Mouse (Mus musculus) layer of hippocampus, postnatal 10 days (tissue): ENCODE results near the gene Pfdn5. TPM values are rescaled to one million over a fixed set of nuclear protein-coding genes. Genes with fewer than 3 reads are reported as not detected.
A peak's percentile ranks its signal among the peaks of the same experiment; 100 is the strongest.
"Not testable (repeated sequence)": the region's sequence is repeated elsewhere in the genome, so short reads cannot be mapped to it uniquely, and the experiment has no call there.

Experiments used
- DNase-seq, 2 experiments: peaks; one replicate each; pipeline ENCODE4 v3.0.0; 2021; ENCODE audit warnings: low spot score in 2 of 2
- total RNA-seq, 2 experiments: library from RNA; stranded (reverse); gene quantifications; 2 replicates each; pipeline ENCODE4 v1.2.3; 2021

Gene Pfdn5
- total RNA-seq, 2 experiments from 2014 or later = 379 to 390 TPM

GRCm38 (mm10) chr15:102331610-102332015 is 5.7 kb downstream of the Pfdn5 start, which contains the start of gene Myg1:
TSS of gene Myg1 (plus strand) at chr15:102331709.
- DNase-seq = peak; percentile 78 to 80

- DNase-seq = no peak
Observed at GRCm38 (mm10) chr15:102335254-102335653, 9.3 kb downstream of the Pfdn5 start.

- not testable (repeated sequence) for DNase-seq
Observed at GRCm38 (mm10) chr15:102335925-102336324, 10.0 kb downstream of the Pfdn5 start.

DNA sequence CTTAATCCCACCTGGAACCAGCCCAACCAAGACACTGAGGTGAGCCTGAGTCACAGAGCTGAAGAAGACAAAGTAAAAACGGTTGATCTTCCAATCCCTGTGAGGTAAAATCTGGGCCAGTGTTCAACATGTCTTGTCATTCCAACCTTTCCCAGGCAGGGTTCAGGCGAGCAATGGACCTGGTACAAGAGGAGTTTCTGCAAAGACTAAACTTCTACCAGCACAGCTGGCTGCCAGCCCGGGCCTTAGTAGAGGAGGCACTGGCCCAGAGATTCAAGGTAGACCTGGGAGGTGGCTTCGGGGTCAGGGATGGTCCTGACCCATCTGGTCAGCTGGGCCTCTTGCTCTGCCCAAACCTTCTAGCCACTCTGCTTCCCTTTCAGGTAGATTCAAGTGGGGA is 11.0 kb downstream of the Pfdn5 start:
- no peak for DNase-seq

GRCm38 (mm10) chr15:102339612-102340011 is 13.7 kb downstream of the Pfdn5 start:
- DNase-seq = no peak

DNA sequence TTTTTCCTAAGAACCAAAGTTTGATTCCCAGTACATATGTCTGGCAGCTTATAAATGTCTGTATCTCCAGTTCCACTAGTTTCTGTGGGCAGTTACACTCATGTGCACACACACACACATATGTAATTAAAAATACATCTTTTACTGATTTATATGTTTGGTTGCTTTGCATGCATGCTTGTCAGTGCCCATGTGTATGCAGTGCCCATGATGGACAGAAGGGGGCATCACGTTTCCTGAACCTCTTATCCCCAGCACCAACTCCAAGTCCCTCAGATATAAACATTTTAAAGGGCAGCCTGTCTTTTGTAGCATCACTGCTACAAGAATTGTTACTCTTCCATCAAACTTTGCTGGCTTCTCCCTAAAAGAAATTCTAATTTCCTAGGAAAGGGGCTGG is 15.7 kb downstream of the Pfdn5 start:
- DNase-seq = peak; percentile 46 to 58

GRCm38 (mm10) chr15:102344490-102344889 is 18.6 kb downstream of the Pfdn5 start:
- DNase-seq = no peak

DNA sequence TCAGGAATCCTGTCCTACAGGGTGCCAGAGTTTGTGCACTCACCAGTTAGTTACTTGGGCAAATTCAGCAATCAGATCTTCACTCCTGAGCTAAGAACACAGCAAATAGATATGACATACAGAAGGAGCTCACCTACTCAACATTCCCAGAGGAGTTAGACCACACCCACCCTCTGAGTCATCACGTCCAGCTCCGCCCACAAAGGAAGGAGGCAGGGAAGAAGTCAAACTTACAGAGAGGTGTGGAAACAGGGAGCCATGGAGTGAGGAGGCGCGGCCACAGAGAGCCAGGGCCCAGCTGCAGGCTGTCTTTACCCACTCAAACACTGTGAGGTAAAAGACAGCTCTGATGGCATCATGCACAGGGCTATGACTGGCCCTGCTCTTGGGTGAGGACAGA is 20.5 kb downstream of the Pfdn5 start:
- DNase-seq = no peak

GRCm38 (mm10) chr15:102350138-102350941 is 24.4 kb downstream of the Pfdn5 start, which contains the start of gene Aaas:
TSS of gene Aaas (minus strand) at chr15:102350771.
- peak; percentile 95 to 96 for DNase-seq

- no peak for DNase-seq
Observed at GRCm38 (mm10) chr15:102350942-102351291, 25.0 kb downstream of the Pfdn5 start.

GRCm38 (mm10) chr15:102352177-102352576 is 26.3 kb downstream of the Pfdn5 start:
- DNase-seq = no peak

DNA sequence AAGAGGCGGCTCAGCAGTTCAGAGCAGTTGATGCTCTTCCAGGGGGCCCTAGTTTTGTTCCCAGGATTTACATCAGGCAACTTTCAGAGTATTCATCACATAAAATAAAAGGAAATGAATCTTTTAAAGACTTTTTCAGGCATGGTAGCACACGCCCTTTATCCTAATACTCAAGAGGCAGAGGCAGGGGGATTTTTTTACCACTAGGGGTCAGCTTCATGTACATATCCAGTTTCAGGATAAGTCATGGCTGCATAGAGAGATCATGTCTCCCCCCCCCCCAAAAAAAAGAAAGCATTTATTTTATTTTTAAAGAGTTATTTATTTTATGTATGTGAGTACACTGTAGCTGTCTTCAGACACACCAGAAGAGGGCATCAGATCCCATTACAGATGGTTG is 28.1 kb downstream of the Pfdn5 start:
- no peak for DNase-seq

DNA sequence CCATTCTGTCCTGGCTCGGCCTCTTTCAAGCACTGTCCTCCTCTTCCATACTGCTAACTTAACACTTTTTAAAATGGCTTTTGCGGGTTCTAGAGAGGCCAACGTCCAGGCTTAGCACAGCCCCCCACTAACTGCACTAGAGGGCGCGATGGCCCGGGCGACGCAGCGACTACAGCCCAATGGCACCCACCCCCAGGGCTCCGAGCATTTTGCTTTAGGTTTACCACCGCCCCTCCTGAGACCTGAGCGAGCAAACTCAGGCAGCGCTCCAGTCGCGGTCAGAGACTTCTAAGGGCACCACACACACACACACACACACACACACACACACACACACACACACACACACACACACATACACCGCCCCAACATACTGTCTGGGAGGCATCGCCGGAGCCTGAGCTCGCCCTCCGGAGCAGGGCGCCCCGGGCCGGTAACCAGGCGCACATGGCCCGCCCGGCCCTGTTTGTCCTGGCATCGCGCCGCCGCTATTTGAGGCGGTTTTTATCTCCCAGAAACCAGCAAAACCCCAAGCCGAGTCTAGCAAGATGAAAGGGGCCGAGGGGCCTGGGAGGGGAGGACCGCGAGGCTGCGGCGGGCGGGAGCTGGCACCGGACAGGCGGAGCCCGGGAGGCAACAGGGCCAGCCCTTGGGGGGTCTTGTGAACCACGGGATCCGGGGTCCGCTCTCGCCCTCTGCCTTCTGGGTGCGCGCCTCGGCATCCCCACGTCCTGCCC is 29.4 kb downstream of the Pfdn5 start:
- DNase-seq = peak; percentile 51 to 67

- no peak for DNase-seq
Observed at GRCm38 (mm10) chr15:102355871-102356441, 30.0 kb downstream of the Pfdn5 start.

DNA sequence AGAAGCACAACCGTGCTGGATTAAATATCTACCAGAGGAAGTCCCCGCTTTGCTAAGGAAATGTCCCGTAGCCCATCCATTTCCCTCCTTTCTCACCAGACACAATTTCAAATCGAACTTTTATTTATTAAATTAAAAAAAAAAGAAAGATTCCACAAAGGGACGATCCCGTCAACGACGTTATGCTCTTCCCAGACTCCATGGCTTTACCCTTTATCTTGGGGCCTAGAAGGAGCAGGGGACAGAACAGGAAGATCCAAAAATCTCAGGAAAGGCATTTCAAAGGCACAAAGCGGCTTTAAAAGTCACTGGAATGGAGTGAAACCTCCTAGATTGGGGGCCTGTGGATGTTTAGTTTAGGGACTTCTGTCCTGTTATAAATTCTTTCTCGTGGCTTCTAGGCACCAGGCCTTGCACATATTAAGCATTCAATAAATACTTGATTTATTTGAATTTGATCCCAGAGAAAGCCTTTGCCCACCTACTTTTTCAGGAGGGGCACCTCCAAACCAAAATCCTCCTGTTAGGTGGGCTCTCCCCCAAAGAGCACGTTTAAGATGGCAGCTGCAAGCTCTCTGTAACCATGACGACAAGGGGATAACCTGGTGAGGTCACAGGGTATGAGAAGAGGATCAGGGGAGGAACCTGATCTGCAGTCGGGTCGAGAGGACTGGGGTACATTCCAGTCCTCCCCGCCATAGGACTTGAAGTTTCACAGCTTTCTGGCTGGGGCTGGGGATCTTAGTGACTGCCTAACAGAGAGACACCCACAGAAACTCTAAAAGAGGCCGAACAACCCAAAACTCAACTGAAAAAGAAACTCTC is 30.8 kb downstream of the Pfdn5 start:
- DNase-seq = no peak

DNA sequence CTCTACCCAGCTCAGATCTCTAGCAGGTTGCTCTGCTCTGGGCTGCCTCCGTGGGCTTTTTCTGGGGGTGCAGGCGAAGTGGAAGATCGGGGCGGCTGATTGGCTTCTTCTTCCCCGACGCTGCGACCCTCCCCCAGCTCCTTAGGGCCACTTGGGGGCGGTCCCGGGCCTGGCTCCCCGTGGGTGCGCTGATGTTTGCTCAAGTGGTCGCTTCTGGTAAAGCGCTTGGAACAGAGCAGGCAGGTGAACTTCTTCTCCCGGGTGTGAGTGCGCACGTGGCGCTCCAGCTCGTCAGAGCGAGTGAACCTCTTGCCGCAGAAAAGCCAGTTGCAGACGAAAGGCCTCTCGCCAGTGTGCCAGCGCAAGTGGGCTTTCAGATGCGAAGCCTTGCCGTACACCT is 32.2 kb downstream of the Pfdn5 start:
- DNase-seq = no peak

DNA sequence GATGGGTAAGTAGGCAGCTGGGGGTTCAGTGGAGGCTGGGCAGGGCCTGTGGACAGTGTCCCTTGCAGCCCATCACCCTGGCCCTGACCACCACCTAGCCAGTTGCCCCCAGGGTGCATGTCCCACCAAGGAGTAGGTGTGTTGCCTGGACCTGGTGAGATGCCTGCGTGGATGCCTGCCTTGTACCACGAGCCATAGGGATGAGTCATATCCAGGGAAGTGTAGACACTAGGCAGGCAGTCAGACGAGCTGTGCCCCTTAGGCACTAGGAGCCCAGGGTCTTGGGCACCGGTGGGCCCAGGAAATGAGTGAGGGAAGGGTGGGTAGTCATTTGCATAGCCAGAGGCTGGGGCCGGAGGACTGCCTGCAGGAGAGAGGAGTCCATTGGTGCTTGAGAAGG is 32.9 kb downstream of the Pfdn5 start:
- no peak for DNase-seq

DNA sequence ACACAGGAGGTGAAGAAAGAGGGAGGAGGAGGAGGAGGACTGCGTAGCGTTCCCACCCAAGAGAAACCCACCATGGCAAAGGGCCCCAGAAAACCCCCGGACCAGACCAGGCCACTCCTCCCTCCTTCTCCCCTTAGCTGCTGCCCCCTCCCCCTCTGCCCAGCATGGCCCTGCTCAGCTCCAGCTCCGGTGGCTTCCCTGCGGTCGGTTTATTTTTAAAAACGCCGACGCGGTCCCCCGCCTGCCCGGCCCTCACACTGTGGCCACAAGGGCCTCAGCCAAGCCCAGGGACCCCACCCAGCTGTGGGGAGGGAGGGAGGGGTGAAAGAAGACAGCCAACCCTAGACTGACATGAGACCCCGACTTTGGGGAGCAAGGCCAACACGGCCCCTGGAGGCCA is 36.7 kb downstream of the Pfdn5 start:
- no peak for DNase-seq

DNA sequence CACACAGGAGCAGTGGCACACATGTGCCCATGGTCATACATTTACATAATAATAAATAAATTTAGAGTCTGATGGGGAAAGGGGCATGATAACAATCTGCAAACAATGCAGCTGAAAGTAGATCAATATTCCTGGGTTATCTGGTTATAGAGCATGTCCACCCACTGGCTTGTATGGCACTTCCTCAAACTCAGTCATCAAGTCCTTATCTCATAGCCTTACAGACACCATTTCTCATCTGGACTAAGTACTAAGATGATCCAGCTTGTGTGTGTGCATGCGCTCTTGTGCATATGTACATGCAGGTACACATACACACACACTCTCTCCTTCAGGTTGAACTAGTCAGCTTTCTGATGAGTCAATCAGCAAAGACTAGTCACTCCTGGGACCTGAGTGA is 38.8 kb downstream of the Pfdn5 start:
- no peak for DNase-seq

- no peak for DNase-seq
Observed at GRCm38 (mm10) chr15:102366238-102366637, 40.3 kb downstream of the Pfdn5 start.

DNA sequence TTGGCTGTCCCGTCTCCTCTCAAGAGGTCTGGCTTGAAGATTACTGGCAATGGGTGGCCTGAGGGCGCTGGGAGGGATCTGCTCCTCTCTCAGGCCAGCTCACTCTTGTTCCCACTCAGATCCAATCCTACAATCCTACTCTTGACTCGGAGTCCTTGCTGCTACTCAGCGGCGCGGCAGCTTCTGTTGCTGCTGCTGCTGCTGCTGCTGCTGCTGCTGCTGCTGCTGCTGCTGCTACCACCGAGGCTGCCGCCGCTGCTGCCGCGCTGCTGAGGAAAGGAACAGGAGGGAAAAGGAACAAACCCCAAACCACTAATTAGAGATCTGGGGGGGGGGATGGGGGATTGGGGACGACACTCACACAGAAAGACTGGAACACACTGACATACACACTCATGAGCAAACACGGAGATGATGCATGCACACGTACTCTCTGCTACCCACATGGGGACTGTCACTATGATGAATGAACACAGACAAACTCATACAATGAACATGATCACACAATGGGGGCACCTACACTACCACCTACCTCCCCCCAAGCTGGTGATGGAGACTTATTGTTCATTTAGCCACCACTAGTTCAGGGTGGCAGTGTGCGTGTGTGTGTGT is 40.9 kb downstream of the Pfdn5 start, which contains the start of gene Sp7:
Gene Sp7, minus strand, starts transcription at position 450 of the 612 bp plus-strand sequence.
- no peak for DNase-seq
